In genomic region chr14:61599057-61599806, GRCm38 (mm10) we compare ENCODE assay signal across 8 mouse cellular contexts. TPM values are rescaled to one million over a fixed set of nuclear protein-coding genes. Genes with fewer than 3 reads are reported as not detected.
DNase-seq lines count a peak whose midpoint lies in the region; ATAC-seq and TF ChIP-seq lines count a peak whose summit lies in the region.

No protein-coding gene starts in this region.

- peaks cover 20% of the 10 kb centered on the region for H3K4me1 ChIP-seq in forebrain, embryonic 14.5 days (ENCODE audit: control insufficient read depth, insufficient read depth, low read length)
- H3K4me1 ChIP-seq in lung, adult 2 months (ENCODE audit: control insufficient read depth, insufficient read depth, low read length): peaks cover 5% of the 10 kb centered on the region

- no peaks in the 10 kb centered on the region for H3K27me3 ChIP-seq in forebrain, embryonic 14.5 days (replicated peaks; ENCODE audit: control insufficient read depth, insufficient read depth, low read length)

- TF ChIP-seq POLR2A in lung, adult 2 months (IDR thresholded peaks at IDR 0.05; ENCODE audit: borderline replicate concordance, extremely low read depth, low read depth, low read length): peak; percentile 62; the same call in 1 of the 2 replicates

- peak overlapping the region; percentile 69 for H3K4me2 ChIP-seq in forebrain, embryonic 14.5 days (ENCODE audit: low read length)

- H3K4me3 ChIP-seq in forebrain, embryonic 14.5 days (ENCODE audit: low read depth, low read length): peak overlapping the region; percentile 78
- peak overlapping the region; percentile 87 for H3K4me3 ChIP-seq in lung, adult 2 months (replicated peaks; ENCODE audit: extremely low read depth, low read depth, low read length)

- peak overlapping the region; percentile 80 for H3K27ac ChIP-seq in forebrain, embryonic 14.5 days (ENCODE audit: low read depth, low read length)

- no peak for TF ChIP-seq CTCF in lung, adult 2 months (IDR thresholded peaks at IDR 0.05; ENCODE audit: insufficient read depth, low read length)

- intact Hi-C loops in heart, postnatal 25 days (cut with DNase I): loop anchor here (2.0 to 5.0 kb wide), 2 partner anchors 42 to 48 kb away; partner anchors contain the start of gene Spryd7

- DNase-seq in ES-CJ7 (ENCODE audit: low read depth, low spot score): peak; percentile 91
- peak; percentile 87 for DNase-seq in cerebellum, adult 11 months
- peak; percentile 91 for DNase-seq in forebrain, embryonic 14.5 days (ENCODE audit: low spot score)
- DNase-seq in heart, postnatal 25 days (ENCODE audit: low spot score): peak; percentile 85
- peak; percentile 86 to 89 for DNase-seq in layer of hippocampus, adult 18-20 months (ENCODE audit: low spot score in 2 of 2)
- peak; percentile 89 for DNase-seq in lung, adult 2 months
- peak; percentile 78 to 85 for DNase-seq in thymus, adult 18-20 months

- 4% methylated on average over 43 of the region's 44 CpGs for WGBS in forebrain, embryonic 14.5 days
- 3% methylated on average over 44 of the region's 44 CpGs for WGBS in lung, adult 2 months

- peaks cover 16% of the 10 kb centered on the region; the same call in 1 of the 2 replicates for H3K36me3 ChIP-seq in forebrain, embryonic 14.5 days (ENCODE audit: control insufficient read depth, insufficient read depth, low read length)

- peak; percentile 94 for ATAC-seq in forebrain, embryonic 14.5 days
- ATAC-seq in neutrophil, adult 5-6 weeks (ENCODE audit: extremely low read depth, insufficient number of reproducible peaks, low FRiP score, poor library complexity, severe bottlenecking): peak; percentile 83

- peak overlapping the region; percentile 85 for H3K9ac ChIP-seq in forebrain, embryonic 14.5 days (ENCODE audit: low read length)

- H3K9me3 ChIP-seq in forebrain, embryonic 14.5 days (replicated peaks; ENCODE audit: control insufficient read depth, low read length): no peaks in the 10 kb centered on the region

RNA-seq across cellular contexts. Expression of gene Trim13, which starts 1.2 kb away (rescaled TPM):
- 70.7 and 71.6 TPM in 2 replicates for polyA plus RNA-seq in forebrain, embryonic 14.5 days (2014; fragmentation: Nextera tagmentation; extraction: Ambion mirVana)
- total RNA-seq in heart, postnatal 25 days (2021): 1 to 10 TPM; 7.9 to 8.6 TPM
- 10 to 100 TPM; 12.1 to 12.5 TPM for total RNA-seq in layer of hippocampus, adult 18-20 months (2021)
- polyA plus RNA-seq in lung, adult 2 months (2012; rRNA removed): 2.5 and 4.7 TPM in 2 replicates
- 2.2 and 2.6 TPM in 2 replicates for total RNA-seq in neutrophil, adult 5-6 weeks (2017)

RNA-seq across cellular contexts. Expression of gene Kcnrg, which starts 8.0 kb away (rescaled TPM):
- polyA plus RNA-seq in forebrain, embryonic 14.5 days (2014; fragmentation: Nextera tagmentation; extraction: Ambion mirVana): 2.8 and 3.7 TPM in 2 replicates
- total RNA-seq in heart, postnatal 25 days (2021): under 1 TPM in 1 of 2 experiments, not detected in 1; 0.13 TPM
- under 1 TPM; 0.97 to 0.99 TPM for total RNA-seq in layer of hippocampus, adult 18-20 months (2021)
- polyA plus RNA-seq in lung, adult 2 months (2012; rRNA removed): 3.0 and 4.9 TPM in 2 replicates
- total RNA-seq in neutrophil, adult 5-6 weeks (2017): 0.25 TPM in 1 of 2 replicates, not detected in the other

RNA-seq across cellular contexts. Expression of gene Spryd7, which starts 42.5 kb away (rescaled TPM):
- polyA plus RNA-seq in forebrain, embryonic 14.5 days (2014; fragmentation: Nextera tagmentation; extraction: Ambion mirVana): 44.1 and 50.4 TPM in 2 replicates
- total RNA-seq in heart, postnatal 25 days (2021): 10 to 100 TPM; 55.8 to 63.8 TPM
- 10 to 100 TPM; 47.9 to 49.6 TPM for total RNA-seq in layer of hippocampus, adult 18-20 months (2021)
- polyA plus RNA-seq in lung, adult 2 months (2012; rRNA removed): 7.8 and 11.8 TPM in 2 replicates
- 4.7 and 4.9 TPM in 2 replicates for total RNA-seq in neutrophil, adult 5-6 weeks (2017)

Comparison
In these comparisons a context has a peak if more than half of its experiments do, and no peak if none do; other contexts are left out.
1. Peak in every context shown above with its lines: DNase-seq, ATAC-seq, H3K4me3 ChIP-seq and H3K27ac ChIP-seq.